Mouse (Mus musculus) liver, embryonic 12.5 days (tissue): Measurements from ENCODE around the gene Sat1. TPM values are rescaled to one million over a fixed set of nuclear protein-coding genes. Genes with fewer than 3 reads are reported as not detected.

Experiments
- polyA plus RNA-seq: library from polyadenylated mRNA; unstranded; fragments of >200 nt; fragmentation: Nextera tagmentation; extraction: Ambion mirVana; gene quantifications from 2 replicates; pipeline ENCODE4 v1.2.1, GENCODE M21; 2016

The Sat1 gene
- polyA plus RNA-seq, 1 experiment from 2014 or later: 58.6 TPM

Other genes with a start within 250 kb of the Sat1 start
- not detected in 2 replicates for gene Magea8, start 220.6 kb downstream of the Sat1 start, polyA plus RNA-seq
- gene Magea5, start 153.3 kb downstream of the Sat1 start, polyA plus RNA-seq: not detected in 2 replicates
- gene Magea1, start 126.7 kb downstream of the Sat1 start, polyA plus RNA-seq: not detected in 2 replicates
- gene Magea2, start 122.8 kb downstream of the Sat1 start, polyA plus RNA-seq: not detected in 2 replicates
- gene Cldn34b2, start 88.0 kb downstream of the Sat1 start, polyA plus RNA-seq: not detected in 2 replicates
- 16.0 and 17.1 TPM in 2 replicates for gene Acot9, start 46.0 kb upstream of the Sat1 start, polyA plus RNA-seq
- gene Prdx4, start 124.3 kb upstream of the Sat1 start, polyA plus RNA-seq: 137 and 143 TPM in 2 replicates